Mouse (Mus musculus) MEL (cell line): Measurements from ENCODE around the gene Ppp2r2d. TPM values are rescaled to one million over a fixed set of nuclear protein-coding genes. Genes with fewer than 3 reads are reported as not detected.

Experiments
- DNase-seq: peaks from one replicate; pipeline ENCODE4 v3.0.0; 2011; ENCODE audit warnings: low read depth, low spot score
- H3K27ac ChIP-seq: 2 replicates; pipeline ENCODE4 v1.5.1; 2012; ENCODE audit warnings: low read depth, mild to moderate bottlenecking, control low read depth, low read length, moderate library complexity; ENCODE audit not compliant: control insufficient read depth
- H3K27me3 ChIP-seq, 2 experiments: fragments of 150-350 bp in 1 of 2; sonication (generic) in 1 of 2; 2 replicates each; pipeline ENCODE4 v1.6.1; 2012; ENCODE audit warnings: low read length in 2 of 2, mild to moderate bottlenecking in 2 of 2, improper control_type of control experiment in 1 of 2, moderate library complexity in 1 of 2; ENCODE audit not compliant: insufficient read depth in 2 of 2, control insufficient read depth in 1 of 2
- H3K36me3 ChIP-seq, 2 experiments: 2 replicates each; pipeline ENCODE4 v1.6.1; 2012 to 2014; ENCODE audit warnings: low read length in 2 of 2, improper control_type of control experiment in 1 of 2, inconsistent platforms in 1 of 2, mild to moderate bottlenecking in 1 of 2; ENCODE audit not compliant: insufficient read depth in 2 of 2, control insufficient read depth in 1 of 2
- H3K4me1 ChIP-seq, 2 experiments: fragments of 150-350 bp in 1 of 2; sonication (generic) in 1 of 2; 2 replicates each; pipeline ENCODE4 v1.6.1; 2012; ENCODE audit warnings: low read length in 2 of 2, improper control_type of control experiment in 1 of 2, mild to moderate bottlenecking in 1 of 2; ENCODE audit not compliant: insufficient read depth in 2 of 2, control insufficient read depth in 1 of 2
- H3K4me3 ChIP-seq, 2 experiments: fragments of 150-350 bp in 1 of 2; sonication (generic) in 1 of 2; 2 replicates each; pipeline ENCODE4 v1.5.1; 2012; ENCODE audit warnings: low read depth in 2 of 2, low read length in 2 of 2, mild to moderate bottlenecking in 2 of 2, moderate library complexity in 2 of 2, control low read depth in 1 of 2, improper control_type of control experiment in 1 of 2; ENCODE audit not compliant: control insufficient read depth in 1 of 2, insufficient read depth in 1 of 2
- H3K79me2 ChIP-seq: 2 replicates; pipeline ENCODE4 v1.6.1; 2012; ENCODE audit warnings: mild to moderate bottlenecking, low read length, moderate library complexity; ENCODE audit not compliant: control insufficient read depth, poor library complexity, insufficient read depth
- H3K9ac ChIP-seq: 2 replicates; pipeline ENCODE4 v1.6.1; 2012; ENCODE audit warnings: low read depth, mild to moderate bottlenecking, control low read depth, low read length, moderate library complexity; ENCODE audit not compliant: control insufficient read depth, poor library complexity, severe bottlenecking
- H3K9me3 ChIP-seq: fragments of 150-350 bp; sonication (generic); replicated peaks from 2 replicates; pipeline ENCODE4 v1.6.1; 2012; ENCODE audit warnings: mild to moderate bottlenecking, low read length, improper control_type of control experiment, moderate library complexity; ENCODE audit not compliant: insufficient read depth
- BHLHE40 ChIP-seq: IDR thresholded peaks from 2 replicates; pipeline ENCODE4 v1.6.1; 2012; ENCODE audit warnings: low read depth, mild to moderate bottlenecking, inconsistent platforms, low read length, improper control_type of control experiment, borderline replicate concordance
- ELF1 ChIP-seq: IDR thresholded peaks from 2 replicates; pipeline ENCODE4 v1.6.1; 2014; ENCODE audit warnings: low read depth, mild to moderate bottlenecking, inconsistent platforms, low read length, improper control_type of control experiment, moderate library complexity
- EP300 ChIP-seq, 2 experiments: IDR thresholded peaks; 2 replicates each; pipeline ENCODE4 v1.6.1; 2011; ENCODE audit warnings: improper control_type of control experiment in 2 of 2, low read length in 2 of 2, low read depth in 1 of 2, mild to moderate bottlenecking in 1 of 2
- ETS1 ChIP-seq: IDR thresholded peaks from 2 replicates; pipeline ENCODE4 v1.6.1; 2012; ENCODE audit warnings: low read depth, mild to moderate bottlenecking, inconsistent platforms, low read length, improper control_type of control experiment, moderate library complexity
- GATA1 ChIP-seq: IDR thresholded peaks from 2 replicates; pipeline ENCODE4 v1.6.1; 2011; ENCODE audit warnings: low read depth, low read length, improper control_type of control experiment
- HCFC1 ChIP-seq: IDR thresholded peaks from 2 replicates; pipeline ENCODE4 v1.6.1; 2012; ENCODE audit warnings: low read depth, mild to moderate bottlenecking, inconsistent platforms, low read length, improper control_type of control experiment, moderate library complexity
- JUND ChIP-seq: IDR thresholded peaks from 2 replicates; pipeline ENCODE4 v1.6.1; 2011; ENCODE audit warnings: low read depth, mild to moderate bottlenecking, improper control_type of control experiment, low read length
- MAFK ChIP-seq: IDR thresholded peaks from 2 replicates; pipeline ENCODE4 v1.6.1; 2011; ENCODE audit warnings: low read depth, mild to moderate bottlenecking, low read length, improper control_type of control experiment, borderline replicate concordance
- MAX ChIP-seq: IDR thresholded peaks from 2 replicates; pipeline ENCODE4 v1.6.1; 2011; ENCODE audit warnings: low read length, improper control_type of control experiment
- MEF2A ChIP-seq: IDR thresholded peaks from 2 replicates; pipeline ENCODE4 v1.6.1; 2014; ENCODE audit warnings: low read depth, mild to moderate bottlenecking, inconsistent platforms, low read length, improper control_type of control experiment; ENCODE audit not compliant: poor library complexity, insufficient replicate concordance, severe bottlenecking; ENCODE audit errors: extremely low read depth
- NRF1 ChIP-seq: IDR thresholded peaks from 2 replicates; pipeline ENCODE4 v1.6.1; 2014; ENCODE audit warnings: low read depth, mild to moderate bottlenecking, inconsistent platforms, low read length, improper control_type of control experiment, moderate library complexity; ENCODE audit not compliant: poor library complexity, insufficient read depth, severe bottlenecking
- POLR2AphosphoS2 ChIP-seq: IDR thresholded peaks from 2 replicates; pipeline ENCODE4 v1.6.1; 2011; ENCODE audit warnings: low read length, improper control_type of control experiment
- RAD21 ChIP-seq: IDR thresholded peaks from 2 replicates; pipeline ENCODE4 v1.6.1; 2011; ENCODE audit warnings: mild to moderate bottlenecking, low read depth, low read length, improper control_type of control experiment
- RCOR1 ChIP-seq: IDR thresholded peaks from 2 replicates; pipeline ENCODE4 v1.6.1; 2012; ENCODE audit warnings: low read depth, mild to moderate bottlenecking, inconsistent platforms, low read length, improper control_type of control experiment
- TCF12 ChIP-seq: IDR thresholded peaks from 2 replicates; pipeline ENCODE4 v1.6.1; 2014; ENCODE audit warnings: low read depth, mild to moderate bottlenecking, inconsistent platforms, low read length, improper control_type of control experiment, moderate library complexity
- UBTF ChIP-seq: IDR thresholded peaks from 2 replicates; pipeline ENCODE4 v1.6.1; 2012; ENCODE audit warnings: low read depth, mild to moderate bottlenecking, inconsistent platforms, low read length, improper control_type of control experiment, moderate library complexity, borderline replicate concordance; ENCODE audit not compliant: insufficient read depth
- ZMIZ1 ChIP-seq: IDR thresholded peaks from 2 replicates; pipeline ENCODE4 v1.6.1; 2012; ENCODE audit warnings: low read depth, mild to moderate bottlenecking, inconsistent platforms, low read length, improper control_type of control experiment, moderate library complexity
- polyA plus RNA-seq, 2 experiments: library from polyadenylated mRNA; stranded (reverse) in 1 of 2; unstranded in 1 of 2; fragments of >175 nt in 1 of 2; fragments of >200 nt in 1 of 2; gene quantifications; 2 replicates each; pipeline versions ENCODE4 v1.2.1 to v1.2.4; 2012; ENCODE audit warnings: low replicate concordance in 2 of 2, low read depth in 1 of 2; ENCODE audit not compliant: insufficient read length in 2 of 2, insufficient read depth in 1 of 2, missing spikeins in 1 of 2
- total RNA-seq: library from RNA; depleted of rRNA; stranded (reverse); fragments of 300-350 nt; gene quantifications from 2 replicates; pipeline ENCODE4 v1.2.3, GENCODE M21; 2012

Gene Ppp2r2d
- total and polyA plus RNA-seq, 3 experiments, result 30.9 to 46.6 TPM; not detected in 1

- Histone ChIP-seq H3K36me3 (peaks cover 0 to 29% of the 10 kb centered on the region in 2 experiments; a peak in 2 of 4 replicates), H3K4me1 (no peaks in the 10 kb centered on the region; a peak in 1 of 4 replicates), H3K27me3 (no peaks in the 10 kb centered on the region), H3K79me2 (peaks cover 21% of the 10 kb centered on the region), H3K27ac (no peak overlapping the region), H3K9ac (no peak overlapping the region)
- DNase-seq, result no peak
- TF ChIP-seq NRF1 (no peak), MEF2A (no peak), TCF12 (no peak), RAD21 (no peak), RCOR1 (no peak), MAX (no peak), HCFC1 (no peak), BHLHE40 (no peak)
- TF ChIP-seq, all 39 proteins: peak for 0
- Histone ChIP-seq H3K4me3 (no peak overlapping the region), H3K9me3 (no peaks in the 10 kb centered on the region)
These were observed 7.6 kb downstream of the Ppp2r2d start for GRCm38 (mm10) chr7:138853417-138854031.

DNA sequence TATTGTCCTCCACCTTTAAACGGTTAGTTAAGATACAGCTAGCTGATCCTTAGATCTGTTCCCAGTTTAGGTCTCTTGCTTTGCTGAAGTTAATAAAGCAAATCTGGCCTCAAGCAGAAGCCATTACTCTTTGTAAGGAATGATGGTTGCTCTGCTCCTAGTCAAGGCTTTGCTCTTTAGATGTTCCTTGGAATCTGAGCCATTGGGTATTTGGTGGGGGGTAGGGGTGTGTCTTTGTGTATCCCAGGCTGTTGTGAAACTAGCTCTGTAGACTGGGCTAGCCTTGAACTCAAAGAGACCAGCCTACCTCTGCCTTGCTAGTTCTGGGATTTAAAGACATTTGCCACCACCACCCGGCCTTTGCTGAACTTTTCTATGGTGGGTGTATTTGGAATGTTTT is 8.3 kb downstream of the Ppp2r2d start:
- Histone ChIP-seq H3K4me1 (no peaks in the 10 kb centered on the region; a peak in 1 of 4 replicates), H3K27me3 (no peaks in the 10 kb centered on the region), H3K27ac (no peak overlapping the region), H3K36me3 (peaks cover 0 to 27% of the 10 kb centered on the region in 2 experiments; a peak in 2 of 4 replicates), H3K4me3 (no peak overlapping the region), H3K79me2 (peaks cover 18% of the 10 kb centered on the region), H3K9me3 (no peaks in the 10 kb centered on the region), H3K9ac (no peak overlapping the region)
- TF ChIP-seq POLR2AphosphoS2 (no peak), MAFK (no peak), EP300 (IDR thresholded peaks at IDR 0.05; ENCODE audit: low read depth in 1 of 2, low read length in 2 of 2) (no peak), JUND (no peak), ETS1 (no peak), ELF1 (no peak), UBTF (no peak), MEF2A (no peak), MAX (no peak), GATA1 (no peak), BHLHE40 (no peak), ZMIZ1 (no peak)
- DNase-seq, result no peak
